Mouse (Mus musculus): ENCODE results near the gene Emilin3.

Gene Emilin3

GRCm38 (mm10) chr2:160872890-160873382, 39.2 kb downstream of the Emilin3 start, which contains the start of gene Zhx3:
TSS of gene Zhx3 (minus strand) at chr2:160872998.
- no peak for DNase-seq (ENCODE audit: low spot score)

- DNase-seq (ENCODE audit: low spot score), result no peak
These were observed 39.7 kb downstream of the Emilin3 start for GRCm38 (mm10) chr2:160872395-160872794.

GRCm38 (mm10) chr2:160871310-160871709, 40.8 kb downstream of the Emilin3 start:
- no peak for DNase-seq (ENCODE audit: low spot score)

- DNase-seq (ENCODE audit: low spot score), result no peak
These were observed 42.7 kb downstream of the Emilin3 start for GRCm38 (mm10) chr2:160869446-160869845.

GRCm38 (mm10) chr2:160865266-160865665, 46.9 kb downstream of the Emilin3 start:
- DNase-seq (ENCODE audit: low spot score), result no peak

- DNase-seq (ENCODE audit: low spot score), result no peak
These were observed 48.0 kb downstream of the Emilin3 start for GRCm38 (mm10) chr2:160864112-160864511.

- DNase-seq (ENCODE audit: low spot score), result no peak
These were observed 51.8 kb downstream of the Emilin3 start for GRCm38 (mm10) chr2:160860363-160860762.

Measured in layer of hippocampus, adult 9-10 months (tissue).